Mouse (Mus musculus) neural tube, embryonic 13.5 days (tissue): ENCODE results near the gene Fibcd1. TPM values are rescaled to one million over a fixed set of nuclear protein-coding genes. Genes with fewer than 3 reads are reported as not detected.
A peak's percentile ranks its signal among the peaks of the same experiment; 100 is the strongest.

ENCODE experiments used
- ATAC-seq: fragments of 200-750 bp; cut with Nextera tagmentation; 2 replicates; pipeline ENCODE4 v1.8.0; 2017; ENCODE audit warnings: low read depth, mild to moderate bottlenecking, moderate TSS enrichment, moderate library complexity
- H3K27ac ChIP-seq: fragments of 300-500 bp; sonication (generic); replicated peaks from 2 replicates; pipeline ENCODE4 v1.5.1; 2015; ENCODE audit warnings: moderate library complexity, mild to moderate bottlenecking, inconsistent platforms
- H3K27me3 ChIP-seq: fragments of 300-500 bp; sonication (generic); 2 replicates; pipeline ENCODE4 v1.6.1; 2015; ENCODE audit warnings: mild to moderate bottlenecking, inconsistent platforms
- H3K36me3 ChIP-seq: fragments of 300-500 bp; sonication (generic); 2 replicates; pipeline ENCODE4 v1.6.1; 2015; ENCODE audit warnings: mild to moderate bottlenecking, inconsistent platforms
- H3K4me1 ChIP-seq: fragments of 300-500 bp; sonication (generic); replicated peaks from 2 replicates; pipeline ENCODE4 v1.6.1; 2015; ENCODE audit warnings: inconsistent platforms
- H3K4me2 ChIP-seq: fragments of 300-500 bp; sonication (generic); 2 replicates; pipeline ENCODE4 v1.6.1; 2015; ENCODE audit warnings: inconsistent platforms, mild to moderate bottlenecking, moderate library complexity
- H3K4me3 ChIP-seq: fragments of 300-500 bp; sonication (generic); 2 replicates; pipeline ENCODE4 v1.5.1; 2015; ENCODE audit warnings: mild to moderate bottlenecking, inconsistent platforms
- H3K9ac ChIP-seq: fragments of 300-500 bp; sonication (generic); 2 replicates; pipeline ENCODE4 v1.6.1; 2015; ENCODE audit warnings: moderate library complexity, mild to moderate bottlenecking, inconsistent platforms
- H3K9me3 ChIP-seq: fragments of 300-500 bp; sonication (generic); 2 replicates; pipeline ENCODE4 v1.6.1; 2016; ENCODE audit warnings: inconsistent platforms
- WGBS: fragments of 180-500 bp; shearing (Covaris S2); methylation state at CpG from one replicate; pipeline ENCODE4 v1.1.7; 2015; 5-methylcytosine and 5-hydroxymethylcytosine counted together
- polyA plus RNA-seq: library from polyadenylated mRNA; unstranded; fragments of >200 nt; fragmentation: Nextera tagmentation; extraction: Ambion mirVana; gene quantifications from 2 replicates; pipeline ENCODE4 v1.2.1, GENCODE M21; 2015

Fibcd1 gene
- polyA plus RNA-seq, result 2.8 and 3.1 TPM in 2 replicates

GRCm38 (mm10) chr2:31845896-31846691 is at the start of gene Fibcd1:
TSS of gene Fibcd1 (minus strand) at chr2:31846005.
- peak within 1 kb of the TSS; percentile 87 for H3K4me2 ChIP-seq
- no peak within 1 kb of the TSS for H3K27ac ChIP-seq
- peak within 1 kb of the TSS; percentile 46 for H3K4me3 ChIP-seq
- H3K4me1 ChIP-seq, result peaks cover 27% of the 10 kb centered on the region
- H3K9me3 ChIP-seq, result no peaks in the 10 kb centered on the region
- peak within 1 kb of the TSS; percentile 63 for H3K9ac ChIP-seq
- peaks cover 67% of the 10 kb centered on the region for H3K27me3 ChIP-seq
- H3K36me3 ChIP-seq, result no peaks in the 10 kb centered on the region
- ATAC-seq, result peak; percentile 36
- under 1% methylated on average over 87 of the region's 88 CpGs for WGBS

- 53% methylated on average over 13 of the region's 13 CpGs for WGBS
- no peak for ATAC-seq
- peaks cover 30% of the 10 kb centered on the region for H3K4me1 ChIP-seq
Observed at GRCm38 (mm10) chr2:31894221-31894870, 48.5 kb upstream of the Fibcd1 start.

GRCm38 (mm10) chr2:31893110-31893669 is 47.4 kb upstream of the Fibcd1 start:
- Histone ChIP-seq H3K36me3 (no peaks in the 10 kb centered on the region), H3K4me3 (no peak overlapping the region), H3K4me1 (peaks cover 30% of the 10 kb centered on the region), H3K9me3 (no peaks in the 10 kb centered on the region), H3K9ac (no peak overlapping the region), H3K27me3 (peaks cover 24% of the 10 kb centered on the region), H3K27ac (no peak overlapping the region), H3K4me2 (no peak overlapping the region)
- 57% methylated on average over 10 of the region's 10 CpGs for WGBS
- ATAC-seq, result no peak

More at GRCm38 (mm10) chr2:31894221-31894870, 48.5 kb upstream of the Fibcd1 start:
- H3K4me2 ChIP-seq, result no peak overlapping the region
- H3K4me3 ChIP-seq, result no peak overlapping the region
- no peak overlapping the region for H3K9ac ChIP-seq
- H3K9me3 ChIP-seq, result no peaks in the 10 kb centered on the region
- no peaks in the 10 kb centered on the region for H3K36me3 ChIP-seq
- H3K27me3 ChIP-seq, result peaks cover 12% of the 10 kb centered on the region; the same call in 1 of the 2 replicates
- no peak overlapping the region for H3K27ac ChIP-seq

- Histone ChIP-seq H3K36me3 (no peaks in the 10 kb centered on the region), H3K9ac (no peak overlapping the region), H3K4me2 (no peak overlapping the region), H3K4me3 (no peak overlapping the region), H3K4me1 (peaks cover 39% of the 10 kb centered on the region), H3K9me3 (no peaks in the 10 kb centered on the region), H3K27ac (no peak overlapping the region), H3K27me3 (peaks cover 44% of the 10 kb centered on the region)
- 81% methylated on average over 2 of the region's 2 CpGs for WGBS
- no peak for ATAC-seq
Observed at GRCm38 (mm10) chr2:31891219-31891618, 45.4 kb upstream of the Fibcd1 start.

GRCm38 (mm10) chr2:31888871-31889270 is 43.1 kb upstream of the Fibcd1 start:
- H3K4me3 ChIP-seq, result no peak overlapping the region
- WGBS, result 50% methylated on average over 1 of the region's 1 CpGs
- no peaks in the 10 kb centered on the region for H3K9me3 ChIP-seq
- no peak overlapping the region for H3K27ac ChIP-seq
- H3K27me3 ChIP-seq, result peaks cover 67% of the 10 kb centered on the region
- 0 out of 2 replicates have a peak overlapping the region, but pooled peaks have one; percentile 40 for H3K4me2 ChIP-seq
- H3K36me3 ChIP-seq, result no peaks in the 10 kb centered on the region
- no peak for ATAC-seq
- H3K9ac ChIP-seq, result no peak overlapping the region
- H3K4me1 ChIP-seq, result peaks cover 24% of the 10 kb centered on the region

GRCm38 (mm10) chr2:31887030-31887429 is 41.2 kb upstream of the Fibcd1 start, which contains the start of gene Lamc3:
TSS of gene Lamc3 (plus strand) at chr2:31887291.
- peak within 1 kb of the TSS; percentile 40 for H3K4me2 ChIP-seq
- H3K36me3 ChIP-seq, result no peaks in the 10 kb centered on the region
- H3K27me3 ChIP-seq, result peaks cover 86% of the 10 kb centered on the region
- ATAC-seq, result no peak
- peak within 1 kb of the TSS; percentile 41; the same call in 1 of the 2 replicates for H3K9ac ChIP-seq
- H3K4me1 ChIP-seq, result peaks cover 9% of the 10 kb centered on the region
- H3K9me3 ChIP-seq, result no peaks in the 10 kb centered on the region
- WGBS, result 5% methylated on average over 26 of the region's 26 CpGs
- peak within 1 kb of the TSS; percentile 26 for H3K4me3 ChIP-seq
- no peak within 1 kb of the TSS for H3K27ac ChIP-seq

GRCm38 (mm10) chr2:31884806-31885205 is 39.0 kb upstream of the Fibcd1 start:
- Histone ChIP-seq H3K4me2 (no peak overlapping the region), H3K36me3 (no peaks in the 10 kb centered on the region), H3K27me3 (peaks cover 85% of the 10 kb centered on the region), H3K9me3 (no peaks in the 10 kb centered on the region), H3K4me3 (no peak overlapping the region), H3K9ac (no peak overlapping the region), H3K4me1 (peaks cover 18% of the 10 kb centered on the region), H3K27ac (no peak overlapping the region)
- WGBS, result 31% methylated on average over 6 of the region's 6 CpGs
- ATAC-seq, result no peak

GRCm38 (mm10) chr2:31883061-31883460 is 37.3 kb upstream of the Fibcd1 start:
- H3K9me3 ChIP-seq, result no peaks in the 10 kb centered on the region
- ATAC-seq, result no peak
- no peaks in the 10 kb centered on the region for H3K36me3 ChIP-seq
- H3K27ac ChIP-seq, result no peak overlapping the region
- peaks cover 67% of the 10 kb centered on the region for H3K27me3 ChIP-seq
- WGBS, result 27% methylated on average over 4 of the region's 4 CpGs
- H3K4me1 ChIP-seq, result peaks cover 32% of the 10 kb centered on the region
- H3K4me3 ChIP-seq, result no peak overlapping the region
- no peak overlapping the region for H3K9ac ChIP-seq
- H3K4me2 ChIP-seq, result no peak overlapping the region

- Histone ChIP-seq H3K4me2 (peak overlapping the region; percentile 11; the same call in 1 of the 2 replicates), H3K36me3 (no peaks in the 10 kb centered on the region)
Observed at GRCm38 (mm10) chr2:31880868-31881267, 35.1 kb upstream of the Fibcd1 start.

GRCm38 (mm10) chr2:31878610-31879009 is 32.8 kb upstream of the Fibcd1 start:
- H3K9me3 ChIP-seq, result no peaks in the 10 kb centered on the region
- no peaks in the 10 kb centered on the region for H3K36me3 ChIP-seq
- no peak overlapping the region for H3K4me2 ChIP-seq
- 48% methylated on average over 17 of the region's 17 CpGs for WGBS
- H3K4me1 ChIP-seq, result peaks cover 53% of the 10 kb centered on the region
- H3K4me3 ChIP-seq, result no peak overlapping the region
- H3K9ac ChIP-seq, result no peak overlapping the region
- peaks cover 23% of the 10 kb centered on the region for H3K27me3 ChIP-seq
- ATAC-seq, result no peak
- H3K27ac ChIP-seq, result peak overlapping the region; percentile 67

More at GRCm38 (mm10) chr2:31880868-31881267, 35.1 kb upstream of the Fibcd1 start:
- Histone ChIP-seq H3K27me3 (peaks cover 45% of the 10 kb centered on the region), H3K9me3 (no peaks in the 10 kb centered on the region), H3K4me3 (no peak overlapping the region), H3K27ac (no peak overlapping the region), H3K4me1 (peaks cover 33% of the 10 kb centered on the region), H3K9ac (peak overlapping the region; percentile 12; the same call in 1 of the 2 replicates)
- WGBS, result 2% methylated on average over 14 of the region's 14 CpGs
- ATAC-seq, result no peak

- Histone ChIP-seq H3K9ac (no peak overlapping the region), H3K4me1 (peaks cover 55% of the 10 kb centered on the region), H3K27ac (no peak overlapping the region), H3K4me2 (no peak overlapping the region), H3K27me3 (peaks cover 1% of the 10 kb centered on the region; the same call in 1 of the 2 replicates), H3K4me3 (no peak overlapping the region), H3K36me3 (no peaks in the 10 kb centered on the region), H3K9me3 (no peaks in the 10 kb centered on the region)
- ATAC-seq, result no peak
- 36% methylated on average over 12 of the region's 12 CpGs for WGBS
Observed at GRCm38 (mm10) chr2:31876446-31876845, 30.6 kb upstream of the Fibcd1 start.
